Mouse (Mus musculus): Measurements from ENCODE around the gene Fhad1. TPM values are rescaled to one million over a fixed set of nuclear protein-coding genes. Genes with fewer than 3 reads are reported as not detected.

The Fhad1 gene
- polyA plus RNA-seq, 1 experiment from 2014 or later = 5.4 TPM

DNA sequence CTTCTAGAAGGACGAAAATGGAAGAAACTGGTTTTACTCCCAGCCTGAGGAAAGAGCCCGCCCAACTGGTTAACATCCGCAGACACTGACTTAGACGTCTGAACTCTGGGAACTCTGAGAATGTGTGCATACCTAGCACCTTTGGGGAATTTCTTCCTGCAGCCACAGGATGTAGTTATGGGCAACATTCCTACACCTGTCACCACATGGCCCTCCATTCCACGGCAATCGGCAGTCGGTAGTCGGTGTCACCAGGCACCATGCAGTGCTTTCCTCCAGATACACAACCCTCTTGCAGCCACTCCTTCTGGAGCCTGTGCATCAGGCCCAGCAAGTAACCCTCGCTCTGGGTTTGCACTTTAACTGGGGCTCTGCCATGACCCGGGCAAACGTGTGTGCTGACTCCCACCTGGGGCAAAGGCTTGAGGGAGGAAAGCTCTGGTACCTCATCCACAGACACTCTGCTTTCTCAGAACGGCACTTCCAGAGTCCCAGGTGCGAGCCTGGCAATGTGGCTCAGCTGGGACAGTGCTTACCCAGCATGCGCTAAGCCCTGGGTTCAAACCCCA lies 30.8 kb upstream of the Fhad1 start:
- Histone ChIP-seq H3K27me3 (ENCODE audit: control insufficient read depth, insufficient read depth, low read length) (no peaks in the 10 kb centered on the region), H3K9me3 (ENCODE audit: control insufficient read depth, low read length) (no peaks in the 10 kb centered on the region), H3K4me1 (replicated peaks; ENCODE audit: control insufficient read depth, insufficient read depth, low read length) (no peaks in the 10 kb centered on the region), H3K27ac (no peak overlapping the region), H3K4me2 (replicated peaks) (no peak overlapping the region), H3K4me3 (replicated peaks; ENCODE audit: low read length) (no peak overlapping the region), H3K36me3 (replicated peaks; ENCODE audit: control insufficient read depth, insufficient read depth) (no peaks in the 10 kb centered on the region), H3K9ac (no peak overlapping the region)
- ATAC-seq (ENCODE audit: low FRiP score) = no peak
- DNase-seq (ENCODE audit: low spot score) = no peak
- WGBS = 89% methylated on average over 14 of the region's 14 CpGs

DNA sequence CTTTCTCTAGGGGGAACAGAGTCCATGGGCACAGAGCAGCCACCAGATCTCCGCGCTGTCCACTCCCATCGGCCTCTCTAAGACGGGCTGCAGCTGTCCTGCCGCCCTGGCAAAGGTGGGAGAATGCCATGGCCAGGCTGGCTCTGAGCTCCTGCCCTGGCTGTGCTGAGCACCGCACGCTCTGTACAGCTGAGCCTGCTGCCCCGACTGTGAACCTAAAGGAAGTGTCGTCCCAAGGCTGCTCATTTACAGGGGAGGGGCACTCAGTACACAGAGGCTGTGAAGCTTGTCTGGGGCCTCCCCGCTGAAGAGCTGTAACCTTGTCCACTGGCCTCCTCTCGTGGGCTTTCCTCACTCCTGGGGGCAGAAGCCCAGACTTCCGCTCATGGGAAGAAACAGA lies 29.6 kb upstream of the Fhad1 start:
- Histone ChIP-seq H3K9ac (no peak overlapping the region), H3K27ac (no peak overlapping the region), H3K4me1 (replicated peaks; ENCODE audit: control insufficient read depth, insufficient read depth, low read length) (no peaks in the 10 kb centered on the region), H3K9me3 (ENCODE audit: control insufficient read depth, low read length) (no peaks in the 10 kb centered on the region), H3K4me3 (replicated peaks; ENCODE audit: low read length) (no peak overlapping the region), H3K4me2 (replicated peaks) (no peak overlapping the region), H3K27me3 (ENCODE audit: control insufficient read depth, insufficient read depth, low read length) (no peaks in the 10 kb centered on the region), H3K36me3 (replicated peaks; ENCODE audit: control insufficient read depth, insufficient read depth) (no peaks in the 10 kb centered on the region)
- no peak for DNase-seq (ENCODE audit: low spot score)
- no peak for ATAC-seq (ENCODE audit: low FRiP score)
- 77% methylated on average over 12 of the region's 12 CpGs for WGBS

DNA sequence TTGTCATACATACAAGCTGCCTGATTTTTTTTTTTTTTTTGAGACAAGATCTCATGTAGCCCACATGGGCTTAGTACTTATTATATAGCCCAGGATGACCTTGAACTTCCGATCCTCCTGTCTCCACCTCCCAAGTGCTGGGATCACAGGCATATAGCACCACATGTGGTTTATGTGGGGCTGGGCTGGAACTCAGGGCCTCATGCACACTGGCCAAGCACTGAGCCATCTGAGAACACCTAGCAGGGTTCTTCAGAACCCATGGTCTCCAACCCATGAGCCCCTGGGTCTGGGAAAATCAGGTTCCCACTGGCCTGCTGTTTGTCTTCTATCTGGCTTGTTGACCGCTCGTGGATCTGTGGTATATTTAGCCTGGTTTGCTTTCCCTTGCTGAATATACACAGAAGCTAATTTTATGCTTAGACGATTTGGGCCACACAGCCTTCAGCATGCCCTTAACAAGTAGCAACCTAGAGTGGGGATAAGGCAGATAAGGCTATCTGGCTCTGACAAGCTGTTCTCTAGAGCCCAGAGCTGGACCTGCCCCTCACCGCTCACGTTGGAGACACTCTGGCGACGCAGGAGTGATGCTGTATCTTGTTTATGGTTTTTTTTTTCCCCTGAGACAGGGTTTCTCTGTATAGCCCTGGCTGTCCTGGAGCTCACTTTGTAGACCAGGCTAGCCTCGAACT lies 24.9 kb upstream of the Fhad1 start:
- H3K27me3 ChIP-seq (ENCODE audit: control insufficient read depth, insufficient read depth, low read length) = no peaks in the 10 kb centered on the region
- H3K9ac ChIP-seq = no peak overlapping the region
- H3K4me2 ChIP-seq (replicated peaks) = no peak overlapping the region
- 93% methylated on average over 9 of the region's 9 CpGs for whole genome bisulfite sequencing
- no peak overlapping the region for H3K27ac ChIP-seq
- no peak for DNase-seq (ENCODE audit: low spot score)
- H3K4me1 ChIP-seq (replicated peaks; ENCODE audit: control insufficient read depth, insufficient read depth, low read length) = no peaks in the 10 kb centered on the region
- no peak for ATAC-seq (ENCODE audit: low FRiP score)
- no peak overlapping the region for H3K4me3 ChIP-seq (replicated peaks; ENCODE audit: low read length)
- no peaks in the 10 kb centered on the region for H3K36me3 ChIP-seq (replicated peaks; ENCODE audit: control insufficient read depth, insufficient read depth)
- H3K9me3 ChIP-seq (ENCODE audit: control insufficient read depth, low read length) = no peaks in the 10 kb centered on the region

DNA sequence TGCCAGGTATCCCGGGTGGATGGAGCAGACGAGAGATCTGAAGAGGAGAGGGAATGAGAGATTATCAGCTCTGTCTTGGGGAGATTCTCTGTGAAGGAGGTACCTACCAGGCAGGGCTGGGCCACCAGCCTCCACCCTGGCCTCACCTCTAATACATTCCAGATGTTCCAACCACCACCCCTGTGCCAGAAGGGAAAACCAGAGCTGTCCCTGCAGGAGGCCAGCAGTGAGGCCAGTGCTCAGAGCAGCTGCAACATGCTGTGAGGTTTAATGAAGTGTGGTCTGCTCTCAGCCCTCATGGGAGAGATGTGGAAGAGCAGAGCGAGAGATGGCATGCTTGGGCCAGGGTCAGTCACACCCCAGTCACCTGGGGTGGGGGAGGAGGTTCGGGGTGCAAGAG lies 23.0 kb upstream of the Fhad1 start:
- ATAC-seq (ENCODE audit: low FRiP score) = no peak
- no peaks in the 10 kb centered on the region for H3K4me1 ChIP-seq (replicated peaks; ENCODE audit: control insufficient read depth, insufficient read depth, low read length)
- no peak overlapping the region for H3K4me2 ChIP-seq (replicated peaks)
- 62% methylated on average over 4 of the region's 4 CpGs for WGBS
- H3K36me3 ChIP-seq (replicated peaks; ENCODE audit: control insufficient read depth, insufficient read depth) = no peaks in the 10 kb centered on the region
- no peak for DNase-seq (ENCODE audit: low spot score)
- no peaks in the 10 kb centered on the region for H3K9me3 ChIP-seq (ENCODE audit: control insufficient read depth, low read length)
- no peak overlapping the region for H3K27ac ChIP-seq
- H3K27me3 ChIP-seq (ENCODE audit: control insufficient read depth, insufficient read depth, low read length) = no peaks in the 10 kb centered on the region
- H3K4me3 ChIP-seq (replicated peaks; ENCODE audit: low read length) = no peak overlapping the region
- no peak overlapping the region for H3K9ac ChIP-seq

DNA sequence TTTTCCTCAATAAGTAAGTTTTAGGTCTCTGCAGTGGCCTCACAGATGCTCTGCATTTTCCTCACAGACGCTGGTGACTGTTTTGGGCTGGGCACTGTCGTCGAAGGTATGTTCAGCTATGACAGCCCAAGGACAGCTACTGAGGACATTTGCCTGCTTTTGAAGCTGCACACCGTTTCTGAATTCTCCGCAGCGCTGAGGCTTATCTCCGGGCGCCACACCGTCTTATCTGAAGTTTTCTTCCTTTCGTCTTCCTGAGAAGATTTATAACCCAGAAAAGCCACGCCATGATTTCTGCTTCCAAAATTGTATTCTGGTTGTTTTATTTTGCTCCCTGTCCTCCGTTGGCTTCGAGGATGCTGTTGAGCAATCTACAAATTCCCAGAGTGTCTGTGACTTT lies 13.7 kb upstream of the Fhad1 start:
- WGBS = 90% methylated on average over 13 of the region's 13 CpGs
- Histone ChIP-seq H3K4me2 (replicated peaks) (no peak overlapping the region), H3K36me3 (replicated peaks; ENCODE audit: control insufficient read depth, insufficient read depth) (no peaks in the 10 kb centered on the region), H3K9me3 (ENCODE audit: control insufficient read depth, low read length) (no peaks in the 10 kb centered on the region), H3K27me3 (ENCODE audit: control insufficient read depth, insufficient read depth, low read length) (no peaks in the 10 kb centered on the region), H3K4me3 (replicated peaks; ENCODE audit: low read length) (no peak overlapping the region), H3K4me1 (replicated peaks; ENCODE audit: control insufficient read depth, insufficient read depth, low read length) (no peaks in the 10 kb centered on the region), H3K27ac (no peak overlapping the region), H3K9ac (no peak overlapping the region)
- ATAC-seq (ENCODE audit: low FRiP score) (no peak), DNase-seq (ENCODE audit: low spot score) (no peak)

DNA sequence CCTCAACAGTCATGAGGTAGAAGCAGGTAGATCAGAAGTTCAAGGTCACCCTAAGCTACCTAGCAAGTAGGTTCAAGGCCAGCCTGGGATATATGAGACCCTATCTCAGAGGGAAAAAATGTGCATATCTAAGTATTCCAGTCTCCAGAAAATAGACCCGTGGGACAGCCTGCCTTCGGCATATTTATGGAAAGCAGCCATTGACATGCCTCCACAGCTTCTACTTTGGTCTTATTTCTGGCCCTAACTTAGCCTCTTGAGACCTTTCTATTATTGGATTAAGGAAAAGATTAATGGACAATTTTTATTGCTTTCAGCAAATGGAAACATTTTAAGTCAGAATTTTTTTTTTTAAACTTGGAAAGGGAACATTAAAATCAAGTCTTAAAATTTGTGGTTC lies 12.1 kb upstream of the Fhad1 start:
- Histone ChIP-seq H3K9ac (no peak overlapping the region), H3K27ac (no peak overlapping the region), H3K36me3 (replicated peaks; ENCODE audit: control insufficient read depth, insufficient read depth) (no peaks in the 10 kb centered on the region), H3K27me3 (ENCODE audit: control insufficient read depth, insufficient read depth, low read length) (no peaks in the 10 kb centered on the region), H3K4me2 (replicated peaks) (no peak overlapping the region), H3K4me1 (replicated peaks; ENCODE audit: control insufficient read depth, insufficient read depth, low read length) (no peaks in the 10 kb centered on the region), H3K9me3 (ENCODE audit: control insufficient read depth, low read length) (no peaks in the 10 kb centered on the region), H3K4me3 (replicated peaks; ENCODE audit: low read length) (no peak overlapping the region)
- DNase-seq (ENCODE audit: low spot score) (no peak), ATAC-seq (ENCODE audit: low FRiP score) (no peak)
- WGBS = 78% methylated on average over 2 of the region's 2 CpGs

DNA sequence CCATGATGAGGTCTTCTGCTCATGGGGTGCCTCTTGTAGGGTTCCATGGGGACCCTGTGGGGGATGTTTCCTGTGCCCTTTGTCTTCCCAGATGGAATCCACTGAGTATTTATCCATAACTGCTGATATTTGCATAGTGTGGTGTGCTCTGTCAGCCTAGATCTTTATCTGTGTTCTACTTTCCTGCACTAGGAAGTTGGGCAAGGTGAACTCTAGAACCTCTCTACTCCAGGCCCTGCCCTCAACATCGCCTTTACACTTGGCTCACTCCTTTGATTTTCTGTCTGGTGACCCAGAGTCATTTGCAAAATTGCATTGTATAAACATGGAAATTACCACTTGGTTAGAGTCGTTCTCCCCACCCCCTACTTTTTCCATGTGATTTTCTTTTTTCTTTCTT lies 9.7 kb upstream of the Fhad1 start:
- no peak overlapping the region for H3K4me3 ChIP-seq (replicated peaks; ENCODE audit: low read length)
- no peaks in the 10 kb centered on the region for H3K4me1 ChIP-seq (replicated peaks; ENCODE audit: control insufficient read depth, insufficient read depth, low read length)
- ATAC-seq (ENCODE audit: low FRiP score) = no peak
- no peaks in the 10 kb centered on the region for H3K36me3 ChIP-seq (replicated peaks; ENCODE audit: control insufficient read depth, insufficient read depth)
- no peak for DNase-seq (ENCODE audit: low spot score)
- H3K9ac ChIP-seq = no peak overlapping the region
- no peak overlapping the region for H3K27ac ChIP-seq
- no peak overlapping the region for H3K4me2 ChIP-seq (replicated peaks)
- no peaks in the 10 kb centered on the region for H3K27me3 ChIP-seq (ENCODE audit: control insufficient read depth, insufficient read depth, low read length)
- WGBS = 97% methylated on average over 2 of the region's 2 CpGs
- H3K9me3 ChIP-seq (ENCODE audit: control insufficient read depth, low read length) = no peaks in the 10 kb centered on the region

DNA sequence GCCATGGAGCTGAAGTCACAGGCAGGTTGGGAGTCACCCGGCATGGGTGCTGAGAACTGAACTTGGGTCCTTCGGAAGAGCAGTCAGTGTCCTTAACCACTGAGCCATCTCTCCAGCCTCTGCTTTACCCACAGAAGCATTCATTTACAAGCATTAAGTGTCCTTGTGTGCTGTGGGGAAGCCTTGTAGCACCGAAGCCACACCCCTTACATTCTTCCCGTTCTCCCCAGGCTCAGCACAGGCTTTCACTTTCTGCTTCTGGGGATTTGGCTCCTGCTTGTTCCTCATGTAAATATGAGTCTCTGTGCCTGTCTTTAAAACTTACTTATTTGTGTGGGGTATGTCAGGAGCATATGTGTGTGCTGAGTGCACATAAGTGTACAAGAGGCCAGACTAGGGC lies 8.3 kb upstream of the Fhad1 start:
- Histone ChIP-seq H3K4me3 (replicated peaks; ENCODE audit: low read length) (no peak overlapping the region), H3K27me3 (ENCODE audit: control insufficient read depth, insufficient read depth, low read length) (no peaks in the 10 kb centered on the region), H3K9ac (no peak overlapping the region), H3K4me2 (replicated peaks) (no peak overlapping the region), H3K9me3 (ENCODE audit: control insufficient read depth, low read length) (no peaks in the 10 kb centered on the region), H3K4me1 (replicated peaks; ENCODE audit: control insufficient read depth, insufficient read depth, low read length) (no peaks in the 10 kb centered on the region), H3K27ac (no peak overlapping the region), H3K36me3 (replicated peaks; ENCODE audit: control insufficient read depth, insufficient read depth) (no peaks in the 10 kb centered on the region)
- WGBS = 86% methylated on average over 4 of the region's 4 CpGs
- DNase-seq (ENCODE audit: low spot score) = no peak
- no peak for ATAC-seq (ENCODE audit: low FRiP score)

DNA sequence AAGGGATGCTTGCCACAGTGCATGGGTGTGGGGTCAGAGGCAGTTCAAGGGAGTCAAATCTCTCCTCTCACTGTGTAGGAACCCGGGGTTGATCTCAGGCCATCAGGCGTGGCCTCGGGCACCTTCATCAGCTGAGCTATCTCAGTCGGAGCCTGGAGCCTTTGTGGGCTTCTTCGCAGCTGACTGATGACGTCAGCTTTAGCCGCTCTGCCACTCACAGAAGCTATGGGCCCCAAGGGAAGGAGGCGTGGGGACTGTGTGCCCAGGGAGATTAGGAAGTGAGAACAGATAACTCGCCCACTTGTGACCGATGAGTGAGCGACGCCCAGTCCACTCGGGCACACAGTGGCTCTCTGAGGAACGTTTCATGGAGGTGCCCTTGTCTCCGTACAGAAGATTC lies 2.8 kb upstream of the Fhad1 start:
- H3K36me3 ChIP-seq (replicated peaks; ENCODE audit: control insufficient read depth, insufficient read depth) = no peaks in the 10 kb centered on the region
- no peak overlapping the region for H3K27ac ChIP-seq
- no peak for ATAC-seq (ENCODE audit: low FRiP score)
- no peaks in the 10 kb centered on the region for H3K9me3 ChIP-seq (ENCODE audit: control insufficient read depth, low read length)
- no peaks in the 10 kb centered on the region for H3K4me1 ChIP-seq (replicated peaks; ENCODE audit: control insufficient read depth, insufficient read depth, low read length)
- WGBS = 65% methylated on average over 15 of the region's 15 CpGs
- H3K9ac ChIP-seq = no peak overlapping the region
- H3K4me2 ChIP-seq (replicated peaks) = no peak overlapping the region
- DNase-seq (ENCODE audit: low spot score) = no peak
- H3K27me3 ChIP-seq (ENCODE audit: control insufficient read depth, insufficient read depth, low read length) = no peaks in the 10 kb centered on the region
- no peak overlapping the region for H3K4me3 ChIP-seq (replicated peaks; ENCODE audit: low read length)

DNA sequence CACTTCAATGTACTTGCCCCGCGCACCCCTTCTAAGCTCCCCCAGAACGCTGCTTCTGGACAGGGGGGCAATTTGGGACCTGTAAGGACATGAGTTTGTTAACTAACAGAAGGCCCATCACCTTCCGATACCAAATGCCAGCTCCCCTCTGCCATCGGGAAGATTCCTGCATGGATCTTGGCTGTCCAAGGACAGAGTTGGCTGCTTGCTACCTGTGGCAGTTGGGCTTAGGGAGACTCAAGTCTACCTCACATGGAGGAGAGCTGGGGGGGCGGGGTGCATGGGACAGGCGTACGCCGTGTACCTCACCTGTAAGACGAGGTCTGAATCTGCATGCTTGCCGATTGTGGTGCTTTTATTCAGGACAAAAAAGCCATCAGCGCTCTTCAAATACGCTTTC lies 3.6 kb downstream of the Fhad1 start:
- no peaks in the 10 kb centered on the region for H3K4me1 ChIP-seq (replicated peaks; ENCODE audit: control insufficient read depth, insufficient read depth, low read length)
- no peaks in the 10 kb centered on the region for H3K9me3 ChIP-seq (ENCODE audit: control insufficient read depth, low read length)
- WGBS = 93% methylated on average over 13 of the region's 13 CpGs
- H3K4me2 ChIP-seq (replicated peaks) = no peak overlapping the region
- ATAC-seq (ENCODE audit: low FRiP score) (no peak), DNase-seq (ENCODE audit: low spot score) (no peak)
- H3K9ac ChIP-seq = no peak overlapping the region
- no peaks in the 10 kb centered on the region for H3K27me3 ChIP-seq (ENCODE audit: control insufficient read depth, insufficient read depth, low read length)
- H3K27ac ChIP-seq = no peak overlapping the region
- no peak overlapping the region for H3K4me3 ChIP-seq (replicated peaks; ENCODE audit: low read length)
- no peaks in the 10 kb centered on the region for H3K36me3 ChIP-seq (replicated peaks; ENCODE audit: control insufficient read depth, insufficient read depth)
